Mouse (Mus musculus) T-helper 2 cell (primary cell): Measurements from ENCODE around the gene Siae.

Experiments used
- in situ Hi-C: fragments of 300-600 bp; cut with MboI, MseI; formaldehyde crosslinking; loops from one replicate; pipeline ENCODE4 v1.15.1; 2025; ENCODE audit warnings: high pct_unique_total_duplicates

The Siae gene

GRCm38 (mm10) chr9:37540701-37541575, 14.6 kb upstream of the Siae start:
- in situ Hi-C loops = no loop called here

DNA sequence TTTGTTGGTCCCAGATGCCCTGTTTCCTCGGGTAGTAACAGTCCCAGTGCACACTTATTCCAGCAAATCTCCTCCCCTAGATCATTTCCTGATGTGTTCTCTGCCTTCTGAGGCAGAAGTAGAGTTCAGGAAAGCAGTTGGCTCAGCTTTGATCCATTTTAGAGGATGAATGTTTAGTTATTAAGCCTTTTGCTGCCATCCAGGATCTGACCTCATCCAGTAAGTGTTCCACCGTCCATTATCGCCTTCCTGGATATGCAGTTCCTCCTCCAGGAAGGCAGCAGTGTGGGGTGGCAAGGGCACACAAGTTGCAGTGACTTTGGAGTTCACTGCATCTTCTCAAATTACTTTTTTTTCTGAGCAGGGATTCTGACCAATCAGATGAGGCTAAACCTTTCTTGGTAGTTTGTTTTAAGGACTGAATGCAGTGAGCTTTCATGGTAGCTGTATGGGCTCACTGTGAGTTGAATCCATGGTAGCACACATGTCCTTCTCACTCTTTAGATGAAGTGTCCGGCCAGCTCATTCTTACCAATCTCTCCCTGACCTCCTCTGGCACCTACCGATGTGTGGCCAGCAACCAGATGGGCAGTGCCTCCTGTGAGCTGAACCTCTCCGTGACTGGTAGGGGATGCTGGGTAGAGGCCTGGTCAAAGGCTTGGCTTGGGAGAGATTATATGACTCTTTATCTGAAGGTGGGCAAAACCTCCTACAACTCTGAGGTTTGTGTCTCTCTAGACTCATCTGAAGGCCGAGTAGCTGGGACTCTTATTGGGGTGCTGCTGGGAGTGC, 13.5 kb upstream of the Siae start:
- in situ Hi-C loops = no loop called here

DNA sequence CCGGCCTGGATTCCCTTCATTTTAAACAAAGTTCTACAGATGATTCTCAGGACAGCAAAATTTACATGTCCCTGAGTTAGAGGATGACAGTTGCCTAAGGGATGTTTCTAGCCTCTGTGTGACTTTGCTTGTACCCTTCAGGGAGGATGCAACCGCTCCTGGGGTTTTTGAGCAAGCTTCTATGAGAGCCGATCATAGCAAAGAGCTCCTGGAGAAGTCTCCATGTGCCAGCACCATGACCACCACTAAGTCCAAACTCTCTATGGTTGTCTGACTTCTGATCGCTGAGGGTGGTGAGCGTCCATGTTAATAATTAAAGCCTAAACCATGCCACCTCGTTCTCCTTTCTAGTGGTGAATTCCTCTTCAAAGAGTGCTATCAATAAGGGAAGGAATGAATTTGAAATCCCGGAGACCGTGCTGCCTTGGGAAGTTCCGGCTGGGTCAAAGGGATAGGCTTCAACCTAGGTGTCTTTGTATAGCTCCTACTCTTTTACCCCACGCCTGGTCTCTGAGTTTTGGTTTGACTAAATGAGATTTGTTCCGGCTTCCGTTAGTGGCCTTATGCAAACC, 11.5 kb upstream of the Siae start:
- in situ Hi-C loops = no loop called here

GRCm38 (mm10) chr9:37544447-37545165, 10.9 kb upstream of the Siae start:
- in situ Hi-C loops = no loop called here

DNA sequence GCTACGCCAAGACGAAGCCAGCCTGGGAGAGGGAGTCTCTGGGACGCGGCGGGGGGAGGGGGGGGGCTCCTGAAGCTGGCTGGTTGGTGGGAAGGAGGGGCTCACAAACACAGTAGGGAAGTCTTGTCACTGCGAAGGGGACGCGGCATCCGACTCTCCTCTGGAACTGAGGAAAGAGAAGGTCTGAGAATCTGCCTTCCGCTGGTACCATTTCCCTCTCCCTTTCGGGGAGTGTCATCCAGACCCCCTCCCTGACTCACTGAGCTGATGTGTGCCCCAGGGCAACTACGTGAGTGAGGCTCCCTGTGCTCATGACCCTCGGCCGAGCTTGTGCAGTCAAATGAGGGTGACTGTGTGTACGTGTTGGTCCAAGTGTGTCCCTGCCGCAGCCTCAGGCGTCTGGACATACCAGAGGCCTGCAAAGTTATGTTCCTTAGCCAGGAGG, 10.3 kb upstream of the Siae start:
- in situ Hi-C loops = no loop called here

GRCm38 (mm10) chr9:37545847-37546452, 9.5 kb upstream of the Siae start:
- in situ Hi-C loops = no loop called here

DNA sequence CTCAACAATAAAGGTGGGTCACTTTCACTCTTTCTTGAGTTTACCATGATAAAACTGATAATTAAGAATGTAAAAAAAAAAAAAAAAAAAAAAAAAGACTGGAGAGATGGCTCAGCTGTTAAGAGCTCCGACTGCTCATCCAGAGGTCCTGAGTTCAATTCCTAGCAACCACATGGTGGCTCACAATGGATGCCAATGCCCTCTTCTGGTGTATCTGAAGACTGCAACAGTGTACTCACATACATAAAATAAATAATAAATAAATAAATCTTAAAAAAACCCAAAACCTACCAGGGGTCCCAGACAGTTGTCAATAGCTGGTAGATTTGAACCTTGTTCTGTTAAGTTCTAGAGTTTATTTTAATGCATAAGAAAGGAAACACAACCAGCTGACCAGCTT, 8.6 kb upstream of the Siae start:
- in situ Hi-C loops = no loop called here

DNA sequence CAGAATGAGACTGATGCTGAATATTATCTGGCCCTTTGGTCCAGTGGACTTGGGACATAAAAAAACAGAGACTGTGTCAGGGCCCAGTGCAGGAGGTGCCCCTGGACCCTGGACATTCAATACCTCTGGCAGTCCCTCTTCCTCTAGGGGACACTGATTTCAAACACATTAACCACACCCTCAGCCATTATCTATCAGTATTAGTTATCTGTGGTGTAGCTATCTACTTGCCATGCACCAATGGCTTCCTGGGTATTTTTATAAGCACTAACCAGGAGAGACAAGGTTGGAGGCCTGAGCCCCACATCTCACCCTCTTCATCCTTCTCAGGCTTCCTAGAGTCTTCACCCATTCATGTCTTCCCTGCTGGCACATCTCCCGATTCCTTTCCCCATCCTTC, 5.1 kb upstream of the Siae start:
- in situ Hi-C loops = no loop called here

- in situ Hi-C loops = no loop called here
Measured at GRCm38 (mm10) chr9:37551751-37552531, 3.6 kb upstream of the Siae start.

DNA sequence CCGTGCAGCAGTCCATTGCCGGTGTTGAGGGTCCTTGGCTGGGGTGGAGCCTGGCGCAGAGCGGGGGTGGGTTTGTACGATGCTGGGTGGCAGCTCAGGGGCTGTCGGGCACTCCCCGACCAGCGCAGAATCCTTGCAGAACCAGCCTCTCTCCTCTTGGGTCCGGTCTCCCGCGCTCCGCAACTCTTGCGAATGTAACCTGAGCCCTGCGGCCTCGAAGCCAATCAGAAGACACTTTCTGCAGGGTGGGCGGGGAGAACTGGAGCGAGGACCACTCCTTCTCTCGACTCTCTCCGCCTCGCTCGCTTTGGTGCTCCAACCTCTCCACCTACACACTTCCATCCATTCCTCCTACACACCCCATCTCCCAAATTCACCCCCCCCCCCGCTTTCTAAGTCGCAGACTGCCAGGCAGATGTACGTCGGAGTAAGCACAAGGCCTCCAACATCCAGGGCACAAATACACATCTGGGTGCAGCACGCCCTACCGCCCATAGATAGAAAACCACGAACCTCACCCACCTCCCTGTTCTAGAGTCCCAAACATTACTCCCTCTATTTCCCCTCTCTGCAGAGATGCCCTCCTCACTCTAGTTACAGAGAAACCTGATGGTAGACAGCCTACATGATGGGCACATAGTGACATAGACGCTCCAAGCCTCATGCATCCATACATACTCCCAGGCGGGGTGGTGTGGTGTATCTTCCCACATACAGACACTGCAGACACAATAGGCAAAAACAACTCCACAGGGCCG, 2.8 kb upstream of the Siae start, which contains the start of gene Nrgn:
TSS of gene Nrgn (minus strand) at position 369 of the 758 bp plus-strand sequence.
- in situ Hi-C loops = no loop called here

GRCm38 (mm10) chr9:37554279-37554678, 1.2 kb upstream of the Siae start:
- in situ Hi-C loops = no loop called here

- in situ Hi-C loops = no loop called here
Measured at GRCm38 (mm10) chr9:37556366-37556765, 868 bp downstream of the Siae start.

- in situ Hi-C loops = no loop called here
Measured at GRCm38 (mm10) chr9:37560617-37561016, 5.1 kb downstream of the Siae start.

DNA sequence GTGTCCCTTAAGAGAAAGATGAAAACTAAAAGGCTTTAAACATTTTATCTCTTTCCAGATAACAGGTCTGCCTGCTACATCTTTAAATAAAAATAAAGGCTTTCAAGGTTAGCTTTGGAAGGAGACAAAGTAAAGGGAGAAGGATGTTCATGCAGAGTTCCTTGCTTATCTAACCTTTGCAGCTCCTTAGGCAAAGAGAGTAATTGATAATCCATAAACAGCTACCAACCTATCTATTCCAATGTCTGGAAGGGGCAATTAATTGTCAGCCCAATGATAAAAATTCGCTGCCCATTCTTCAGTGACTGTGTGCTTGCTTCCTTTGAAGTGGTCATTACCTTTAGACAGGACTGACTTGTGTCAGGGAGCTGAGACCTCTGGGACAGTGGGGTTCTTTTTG, 8.3 kb downstream of the Siae start:
- in situ Hi-C loops = no loop called here

DNA sequence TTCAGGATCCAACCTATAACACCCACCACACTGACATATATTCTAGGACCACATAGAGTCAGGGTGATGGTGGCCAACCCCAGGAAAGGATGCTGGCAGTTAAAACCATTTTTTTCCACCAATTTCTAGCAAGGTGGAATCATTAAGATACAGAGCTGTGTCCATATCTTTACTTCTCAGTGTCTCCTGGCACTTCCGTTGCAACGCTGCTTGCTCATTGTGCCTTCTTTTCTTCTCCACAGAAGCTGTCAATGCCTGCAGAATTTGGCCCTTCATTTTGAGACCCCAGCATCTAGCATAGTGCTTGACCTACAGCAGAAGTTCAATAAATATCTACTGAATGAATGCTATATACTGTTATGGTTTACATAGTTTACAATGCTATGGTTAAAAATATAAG, 11.5 kb downstream of the Siae start:
- in situ Hi-C loops = no loop called here

GRCm38 (mm10) chr9:37567454-37567853, 12.0 kb downstream of the Siae start:
- in situ Hi-C loops = no loop called here

DNA sequence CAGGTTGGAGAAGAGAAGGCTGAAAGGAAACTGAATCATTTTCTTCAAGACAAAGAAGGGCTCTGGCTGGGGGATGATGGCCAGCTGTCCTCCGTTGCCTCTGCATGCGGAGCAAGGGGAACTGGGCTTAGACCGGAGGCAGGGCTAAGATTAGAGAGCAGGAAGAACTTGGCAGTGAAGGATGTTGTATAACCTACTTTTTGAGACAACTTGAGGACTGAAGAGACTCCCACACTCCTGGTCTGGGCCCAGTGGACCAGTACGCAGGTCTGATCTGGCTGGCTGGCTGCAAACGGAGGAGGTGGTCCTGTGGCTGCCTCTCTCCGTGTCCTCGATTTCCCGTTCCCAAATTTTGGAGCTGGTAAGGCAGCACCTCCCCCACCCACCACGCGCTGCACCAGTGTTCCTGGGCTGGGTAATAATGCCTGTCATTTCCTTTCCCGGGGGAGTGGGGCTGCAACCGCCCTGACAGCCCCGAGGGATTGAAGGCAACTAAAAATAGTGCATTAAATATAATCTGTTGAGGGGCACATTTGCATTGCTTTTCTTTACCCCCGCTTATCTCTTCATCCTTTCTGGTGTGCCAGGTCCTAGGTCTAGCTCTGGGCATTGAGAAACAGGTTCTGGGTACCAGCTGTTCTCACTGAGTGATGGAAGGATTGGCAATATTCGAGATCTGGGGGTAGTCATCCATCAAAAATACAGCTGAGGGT, 12.6 kb downstream of the Siae start:
- in situ Hi-C loops = no loop called here

DNA sequence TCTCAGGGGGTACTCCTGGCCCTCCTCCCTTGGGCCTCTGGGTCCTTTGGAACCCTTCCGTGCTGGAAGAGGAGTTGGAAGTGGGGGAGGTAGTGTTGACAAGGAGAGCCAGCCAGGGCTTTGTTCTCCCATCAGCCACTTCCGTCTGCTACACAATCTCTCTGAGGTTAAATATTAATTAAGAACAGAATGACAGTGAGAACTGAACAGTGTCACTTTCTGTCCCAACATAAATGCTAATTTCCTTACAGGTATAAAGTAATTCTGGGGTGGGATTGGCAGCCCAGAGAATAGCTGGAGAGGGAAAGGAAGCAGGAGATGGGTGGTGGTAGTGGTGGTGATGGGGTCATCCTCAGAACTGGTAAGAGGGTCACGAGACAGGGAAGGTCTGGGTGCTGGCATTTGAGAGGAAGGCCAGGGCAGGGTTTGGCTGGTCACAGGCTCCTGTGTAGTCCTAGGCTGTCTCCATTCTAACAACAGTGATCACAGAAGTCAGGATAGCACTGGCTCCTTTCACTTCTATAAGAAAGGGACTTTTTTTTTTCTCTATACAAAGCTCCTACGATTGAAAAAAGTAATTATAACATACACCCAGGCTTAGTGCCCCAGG, 13.2 kb downstream of the Siae start:
- in situ Hi-C loops = no loop called here
